Comparison of ENCODE assay signal across 18 mouse cellular contexts in genomic region chr9:40793581-40793980, GRCm38 (mm10). TPM values are rescaled to one million over a fixed set of nuclear protein-coding genes. Genes with fewer than 3 reads are reported as not detected.
DNase-seq lines count a peak whose midpoint lies in the region; TF ChIP-seq lines count a peak whose summit lies in the region.
"Had no signal": no experiment of that assay in that cellular context is flagged by ENCODE, and none has a peak within 500 bp of the region (broad histone marks: within the 10 kb centered on the region; RNA-seq: fewer than 3 reads in every experiment).

No protein-coding gene starts in this region.

- DNase-seq in ES-E14 (ENCODE audit: low read depth, low spot score), result no peak
- DNase-seq in spleen, postnatal 4 days (ENCODE audit: low spot score in 2 of 2), result no peak
- DNase-seq in urinary bladder, postnatal 14 days (ENCODE audit: low spot score), result no peak
- no peak for DNase-seq in thymus, postnatal 25 days
- DNase-seq: adrenal gland, adult 8-10 months; adrenal gland, postnatal 14 days; adrenal gland, postnatal 36 days; cerebellum, adult 11-12 months; cerebellum, adult 2 months; cerebellum, adult 9-10 months; cerebellum, postnatal 10 days; cerebellum, postnatal 25 days; forebrain, postnatal 0 days had no signal

- in situ Hi-C loops in ES-E14 (cut with MboI; ENCODE audit: low sequenced_read_pairs in 2 of 2, unreplicated experiment in 2 of 2), result no loop called here

- no peak for TF ChIP-seq CTCF in ES-Bruce4 (IDR thresholded peaks at IDR 0.05; ENCODE audit: low read depth, low read length)

- H3K36me3 ChIP-seq in ES-Bruce4 (ENCODE audit: control insufficient read depth, insufficient read depth, low read length, poor library complexity, severe bottlenecking) (no peaks in the 10 kb centered on the region), ES-E14 (ENCODE audit: control insufficient read depth, insufficient read depth, low read length, poor library complexity, severe bottlenecking) (no peaks in the 10 kb centered on the region)
- H3K36me3 ChIP-seq: embryonic facial prominence, embryonic 10.5 days; embryonic facial prominence, embryonic 12.5 days; forebrain, embryonic 15.5 days had no signal

- H3K27me3 ChIP-seq in ES-Bruce4 (ENCODE audit: control insufficient read depth, insufficient read depth, low read length, poor library complexity, severe bottlenecking), result no peaks in the 10 kb centered on the region
- H3K27me3 ChIP-seq: embryonic facial prominence, embryonic 12.5 days; forebrain, embryonic 13.5 days; forebrain, embryonic 15.5 days had no signal

- peak overlapping the region; percentile 55 for H3K9ac ChIP-seq in ES-Bruce4 (ENCODE audit: low read depth, poor library complexity, severe bottlenecking)
- peak overlapping the region; percentile 54; the same call in 1 of the 2 replicates for H3K9ac ChIP-seq in ES-E14 (ENCODE audit: insufficient read depth, low read depth, low read length, poor library complexity, severe bottlenecking)
- H3K9ac ChIP-seq: embryonic facial prominence, embryonic 12.5 days; forebrain, embryonic 13.5 days; forebrain, embryonic 15.5 days; forebrain, postnatal 0 days had no signal

- no peaks in the 10 kb centered on the region for H3K9me3 ChIP-seq in ES-Bruce4 (replicated peaks; ENCODE audit: control insufficient read depth, insufficient read depth, low read length, poor library complexity, severe bottlenecking)
- no peaks in the 10 kb centered on the region for H3K9me3 ChIP-seq in ES-E14 (ENCODE audit: control insufficient read depth, insufficient read depth, low read depth, low read length)
- H3K9me3 ChIP-seq: embryonic facial prominence, embryonic 10.5 days; embryonic facial prominence, embryonic 12.5 days; forebrain, embryonic 13.5 days; forebrain, embryonic 15.5 days had no signal

- H3K4me1 ChIP-seq in ES-Bruce4 (ENCODE audit: control insufficient read depth, insufficient read depth, low read length) (peaks cover 5% of the 10 kb centered on the region), ES-E14 (ENCODE audit: control insufficient read depth in 2 of 2, insufficient read depth in 2 of 2, low read length in 2 of 2, poor library complexity in 1 of 2) (peaks cover 11 to 13% of the 10 kb centered on the region in 2 experiments; a peak in 3 of 4 replicates)
- H3K4me1 ChIP-seq: forebrain, embryonic 13.5 days; forebrain, embryonic 15.5 days had no signal

- peak overlapping the region; percentile 2; the same call in 1 of the 2 replicates for H3K4me3 ChIP-seq in ES-Bruce4 (ENCODE audit: low read depth, low read length)
- peak overlapping the region; percentile 21 to 31; a peak in 3 of 4 replicates for H3K4me3 ChIP-seq in ES-E14 (ENCODE audit: insufficient read depth in 1 of 2, low read depth in 1 of 2, low read length in 2 of 2, poor library complexity in 1 of 2, severe bottlenecking in 1 of 2)
- H3K4me3 ChIP-seq: embryonic facial prominence, embryonic 10.5 days; embryonic facial prominence, embryonic 12.5 days; forebrain, embryonic 13.5 days; forebrain, embryonic 15.5 days had no signal

- H3K27ac ChIP-seq in ES-Bruce4 (ENCODE audit: insufficient read depth, low read length) (peak overlapping the region; percentile 85), ES-E14 (ENCODE audit: insufficient read depth, low read depth, low read length, poor library complexity, severe bottlenecking) (peak overlapping the region; percentile 99)
- H3K27ac ChIP-seq: embryonic facial prominence, embryonic 10.5 days; embryonic facial prominence, embryonic 12.5 days; forebrain, embryonic 13.5 days; forebrain, embryonic 15.5 days had no signal

- TF ChIP-seq POLR2A in ES-Bruce4 (IDR thresholded peaks at IDR 0.05; ENCODE audit: insufficient read depth, low read length), result no peak

- 0 out of 2 replicates have a peak, but pooled peaks have one; percentile 41 for TF ChIP-seq EP300 in ES-Bruce4 (IDR thresholded peaks at IDR 0.05; ENCODE audit: insufficient read depth, low read depth, low read length)

TF ChIP-seq in ES-E14, 5 proteins besides CTCF, POLR2A, EP300 and RAD21:
- TF ChIP-seq ZC3H11A (IDR thresholded peaks at IDR 0.05; ENCODE audit: borderline replicate concordance, low read depth, low read length) (no peak), HCFC1 (IDR thresholded peaks at IDR 0.05; ENCODE audit: borderline replicate concordance, insufficient read depth, low read length) (no peak), ZNF384 (IDR thresholded peaks at IDR 0.05; ENCODE audit: low read depth, low read length) (no peak), MAFK (IDR thresholded peaks at IDR 0.05; ENCODE audit: insufficient read depth, low read depth, low read length) (no peak), CHD2 (IDR thresholded peaks at IDR 0.05; ENCODE audit: low read depth, low read length) (no peak)

RNA-seq across cellular contexts. Expression of gene Hspa8, which starts 7.2 kb away (rescaled TPM):
- polyA plus RNA-seq in ES-Bruce4 (2011; ENCODE audit: insufficient read depth, insufficient read length, low read depth, missing spikeins), result 3,442 and 3,618 TPM in 2 replicates
- 3,361 and 3,988 TPM in 2 replicates for total RNA-seq in ES-E14 (2012; rRNA removed)
